Mouse (Mus musculus) bone marrow macrophage, adult 2 months (primary cell): ENCODE measurements around the gene Rps6ka5.

Source experiments
- CTCF ChIP-seq: IDR thresholded peaks from 2 replicates; pipeline ENCODE4 v1.5.1; 2012; ENCODE audit warnings: low read depth, mild to moderate bottlenecking, low read length, moderate library complexity
- POLR2A ChIP-seq: IDR thresholded peaks from 2 replicates; pipeline ENCODE4 v1.6.1; 2012; ENCODE audit warnings: mild to moderate bottlenecking, low read depth, low read length, borderline replicate concordance

GRCm38 (mm10) chr12:100764329-100765018, 37.7 kb upstream of the Rps6ka5 start:
- TF ChIP-seq CTCF = no peak
- no peak for TF ChIP-seq POLR2A
